Mouse (Mus musculus) c-Kit-positive CD71-positive TER-119-negative erythroid progenitor cells, embryonic 14.5 days (primary cell): ENCODE measurements around the gene Glyat.

Experiments used
- DNase-seq: peaks from one replicate; pipeline ENCODE4 v3.0.0-alpha.2; 2013; ENCODE audit warnings: low read depth

The Glyat gene

DNA sequence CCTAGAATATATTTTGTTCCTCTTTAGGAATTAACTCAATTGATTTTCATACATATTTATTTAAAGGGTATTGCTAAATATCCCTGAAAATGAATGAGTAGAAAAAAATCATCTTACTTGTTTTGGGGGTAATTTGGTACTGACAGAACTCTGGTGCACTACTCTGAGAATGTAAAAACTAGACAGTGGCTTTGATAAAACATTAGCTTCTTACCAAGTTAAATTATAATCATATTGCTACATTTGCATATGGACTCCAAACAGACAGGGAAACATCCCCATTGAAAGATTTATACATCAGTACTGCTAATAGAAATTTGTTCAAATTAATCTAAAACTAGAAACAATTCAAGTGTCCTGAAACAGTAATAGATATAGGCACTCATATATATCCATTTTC lies 52.1 kb downstream of the Glyat start:
- DNase-seq: no peak

DNA sequence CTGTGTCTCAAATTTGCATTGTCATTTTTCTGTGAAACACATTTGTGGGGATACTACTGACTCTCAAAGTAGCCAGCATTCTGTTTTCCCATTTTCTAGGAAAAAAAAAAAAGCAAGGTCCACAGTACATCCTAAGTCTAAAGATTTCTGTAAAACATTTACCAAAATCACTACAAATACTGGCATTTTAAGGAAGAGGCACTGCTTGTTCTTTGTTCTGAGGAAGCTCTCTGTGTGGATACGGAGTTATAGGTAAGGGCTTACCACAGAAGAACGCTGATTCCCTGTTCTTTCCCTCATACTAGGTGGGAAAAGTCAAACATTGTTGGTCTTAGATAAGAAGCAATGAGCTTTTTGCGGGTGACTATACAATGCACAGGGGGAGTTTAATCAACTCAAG lies 62.5 kb downstream of the Glyat start, which contains the start of gene Keg1:
Gene Keg1, plus strand, starts transcription at position 197 of the 400 bp plus-strand sequence.
- no peak for DNase-seq

DNA sequence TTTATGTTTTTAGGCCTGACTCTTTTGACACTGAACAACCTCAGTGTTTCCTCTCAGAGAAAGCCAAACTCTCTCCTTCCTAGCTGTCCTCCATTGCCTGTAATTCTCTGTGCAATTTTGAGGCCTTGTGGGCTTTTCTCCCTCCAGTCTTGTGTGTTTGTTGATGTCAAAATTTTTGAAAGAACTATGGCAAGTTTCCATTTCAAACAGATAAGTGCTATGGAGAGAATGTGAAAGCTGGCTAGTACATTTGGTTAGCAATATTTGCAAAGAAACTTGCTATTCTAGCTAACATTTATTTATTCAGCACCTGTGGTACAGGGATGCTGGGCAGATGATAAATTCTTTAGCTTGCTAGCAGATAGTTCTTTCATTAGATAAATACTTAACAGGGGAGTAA lies 63.1 kb downstream of the Glyat start:
- no peak for DNase-seq
